Mouse (Mus musculus) lung, postnatal 0 days (tissue): Measurements from ENCODE around the gene Psme1. TPM values are rescaled to one million over a fixed set of nuclear protein-coding genes. Genes with fewer than 3 reads are reported as not detected.

Experiments used
- ATAC-seq: fragments of 200-750 bp; cut with Nextera tagmentation; 2 replicates; pipeline ENCODE4 v1.8.0; 2017; ENCODE audit warnings: moderate library complexity
- DNase-seq: peaks from one replicate; pipeline ENCODE4 v3.0.0-alpha.2; 2016; ENCODE audit warnings: low spot score
- H3K27ac ChIP-seq: fragments of 300-500 bp; sonication (generic); 2 replicates; pipeline ENCODE4 v1.5.1; 2014; ENCODE audit warnings: antibody characterized with exemption, mild to moderate bottlenecking, low read length, mixed read lengths
- H3K27me3 ChIP-seq: fragments of 300-500 bp; sonication (generic); replicated peaks from 2 replicates; pipeline ENCODE4 v1.6.1; 2014; ENCODE audit warnings: low read length, mixed read lengths; ENCODE audit not compliant: insufficient read depth
- H3K36me3 ChIP-seq: fragments of 300-500 bp; sonication (generic); 2 replicates; pipeline ENCODE4 v1.6.1; 2014; ENCODE audit warnings: low read length, mixed read lengths; ENCODE audit not compliant: insufficient read depth
- H3K4me1 ChIP-seq: fragments of 300-500 bp; sonication (generic); 2 replicates; pipeline ENCODE4 v1.6.1; 2014; ENCODE audit warnings: antibody characterized with exemption, low read depth, low read length, mixed read lengths; ENCODE audit not compliant: insufficient read depth
- H3K4me2 ChIP-seq: fragments of 300-500 bp; sonication (generic); replicated peaks from 2 replicates; pipeline ENCODE4 v1.6.1; 2014; ENCODE audit warnings: low read depth, mild to moderate bottlenecking, low read length, moderate library complexity, mixed read lengths
- H3K4me3 ChIP-seq: fragments of 300-500 bp; sonication (generic); 2 replicates; pipeline ENCODE4 v1.5.1; 2014; ENCODE audit warnings: low read depth, low read length
- H3K9ac ChIP-seq: fragments of 300-500 bp; sonication (generic); replicated peaks from 2 replicates; pipeline ENCODE4 v1.6.1; 2014; ENCODE audit warnings: low read depth, mild to moderate bottlenecking
- H3K9me3 ChIP-seq: fragments of 300-500 bp; sonication (generic); 2 replicates; pipeline ENCODE4 v1.6.1; 2016; ENCODE audit warnings: low read length, mixed read lengths
- CTCF ChIP-seq: IDR thresholded peaks from 2 replicates; pipeline ENCODE4 v1.5.1; 2016; ENCODE audit warnings: antibody characterized with exemption, mild to moderate bottlenecking
- EP300 ChIP-seq: IDR thresholded peaks from 2 replicates; pipeline ENCODE4 v1.6.1; 2016; ENCODE audit warnings: antibody characterized with exemption, mild to moderate bottlenecking, control low read depth
- WGBS: fragments of 180-500 bp; shearing (Covaris S2); extraction: QIAGEN DNeasy Blood & Tissue Kit; methylation state at CpG from one replicate; pipeline ENCODE4 v1.1.7; 2014; 5-methylcytosine and 5-hydroxymethylcytosine counted together
- polyA plus RNA-seq: library from polyadenylated mRNA; unstranded; fragments of >200 nt; fragmentation: Nextera tagmentation; extraction: Ambion mirVana; gene quantifications from 2 replicates; pipeline ENCODE4 v1.2.1, GENCODE M21; 2015

Gene Psme1
- polyA plus RNA-seq, 1 experiment from 2014 or later, result 219 TPM

GRCm38 (mm10) chr14:55590748-55591330 is 12.9 kb downstream of the Psme1 start, which contains the start of gene Psme2:
Psme2 (minus strand) TSS chr14:55591113.
- no peaks in the 10 kb centered on the region for H3K27me3 ChIP-seq
- H3K27ac ChIP-seq, result peak within 1 kb of the TSS; percentile 96
- peak within 1 kb of the TSS; percentile 88 for H3K9ac ChIP-seq
- peaks cover 17% of the 10 kb centered on the region for H3K36me3 ChIP-seq
- peak within 1 kb of the TSS; percentile 94 for H3K4me2 ChIP-seq
- TF ChIP-seq CTCF (no peak), EP300 (no peak)
- peak; percentile 100 for DNase-seq
- peak; percentile 94 for ATAC-seq
- H3K9me3 ChIP-seq, result no peaks in the 10 kb centered on the region
- H3K4me3 ChIP-seq, result peak within 1 kb of the TSS; percentile 91
- WGBS, result under 1% methylated on average over 22 of the region's 22 CpGs
- H3K4me1 ChIP-seq, result peaks cover 10% of the 10 kb centered on the region

DNA sequence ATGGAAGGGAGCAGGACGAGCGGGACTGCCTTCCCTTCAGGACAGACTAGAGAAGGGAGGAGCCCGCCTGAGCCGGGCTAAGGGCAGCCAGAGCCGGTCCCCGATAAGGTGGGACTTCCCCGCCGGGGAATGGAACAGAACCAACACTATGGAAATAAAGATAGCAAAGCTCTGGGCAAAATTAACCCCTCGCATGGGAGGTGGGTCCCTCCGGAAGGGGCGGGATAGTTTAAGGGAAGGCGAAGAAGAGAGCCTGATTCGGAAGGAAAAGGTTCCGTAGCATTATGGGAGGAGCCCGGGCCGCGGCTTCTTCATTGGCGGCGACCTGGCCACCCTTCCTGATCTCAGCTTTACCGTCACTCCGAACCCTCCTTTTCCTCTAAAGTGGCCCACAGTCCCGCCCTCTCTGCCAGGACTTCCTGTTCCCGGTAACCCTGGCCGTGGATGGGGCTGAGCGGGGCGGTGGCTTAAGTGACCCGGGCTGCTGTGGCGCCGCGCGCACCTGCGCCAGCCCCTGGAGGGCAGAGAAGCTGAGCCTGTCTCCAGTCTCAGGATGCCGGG is 13.5 kb downstream of the Psme1 start, which contains the start of gene Rnf31:
Gene Rnf31, plus strand, starts transcription at position 378 of the 561 bp plus-strand sequence.
- H3K4me1 ChIP-seq, result peaks cover 10% of the 10 kb centered on the region
- peak; percentile 100 for DNase-seq
- peak; percentile 91 for ATAC-seq
- peak within 1 kb of the TSS; percentile 88 for H3K9ac ChIP-seq
- TF ChIP-seq CTCF (no peak), EP300 (peak; percentile 80; the same call in 1 of the 2 replicates)
- peak within 1 kb of the TSS; percentile 96 for H3K27ac ChIP-seq
- WGBS, result 2% methylated on average over 28 of the region's 33 CpGs
- peaks cover 23% of the 10 kb centered on the region for H3K36me3 ChIP-seq
- no peaks in the 10 kb centered on the region for H3K9me3 ChIP-seq
- H3K4me3 ChIP-seq, result peak within 1 kb of the TSS; percentile 91
- H3K4me2 ChIP-seq, result peak within 1 kb of the TSS; percentile 94
- H3K27me3 ChIP-seq, result no peaks in the 10 kb centered on the region

- ATAC-seq, result no peak
- Histone ChIP-seq H3K9me3 (no peaks in the 10 kb centered on the region), H3K27ac (peak overlapping the region; percentile 96), H3K9ac (peak overlapping the region; percentile 88), H3K4me3 (peak overlapping the region; percentile 91), H3K4me1 (peaks cover 10% of the 10 kb centered on the region), H3K27me3 (no peaks in the 10 kb centered on the region), H3K36me3 (peaks cover 26% of the 10 kb centered on the region), H3K4me2 (peak overlapping the region; percentile 94)
- WGBS, result 4% methylated on average over 16 of the region's 16 CpGs
- no peak for DNase-seq
- TF ChIP-seq EP300 (no peak), CTCF (no peak)
Observed at GRCm38 (mm10) chr14:55592226-55592625, 14.3 kb downstream of the Psme1 start.

GRCm38 (mm10) chr14:55596036-55596690 is 18.2 kb downstream of the Psme1 start:
- no peak for TF ChIP-seq EP300
- no peak for TF ChIP-seq CTCF
- H3K4me2 ChIP-seq, result no peak overlapping the region
- peaks cover 7% of the 10 kb centered on the region for H3K4me1 ChIP-seq
- H3K9me3 ChIP-seq, result no peaks in the 10 kb centered on the region
- no peaks in the 10 kb centered on the region for H3K27me3 ChIP-seq
- H3K4me3 ChIP-seq, result no peak overlapping the region
- H3K9ac ChIP-seq, result no peak overlapping the region
- DNase-seq (no peak), ATAC-seq (no peak)
- peaks cover 49% of the 10 kb centered on the region for H3K36me3 ChIP-seq
- WGBS, result 74% methylated on average over 13 of the region's 13 CpGs
- no peak overlapping the region for H3K27ac ChIP-seq

GRCm38 (mm10) chr14:55598521-55599390 is 20.8 kb downstream of the Psme1 start:
- DNase-seq (no peak), ATAC-seq (no peak)
- TF ChIP-seq CTCF (no peak), EP300 (no peak)
- peaks cover 52% of the 10 kb centered on the region for H3K36me3 ChIP-seq
- no peak overlapping the region for H3K27ac ChIP-seq
- 95% methylated on average over 21 of the region's 21 CpGs for WGBS
- H3K27me3 ChIP-seq, result no peaks in the 10 kb centered on the region
- no peak overlapping the region for H3K4me3 ChIP-seq
- H3K4me2 ChIP-seq, result no peak overlapping the region
- H3K9ac ChIP-seq, result no peak overlapping the region
- H3K4me1 ChIP-seq, result no peaks in the 10 kb centered on the region; the same call in 1 of the 2 replicates
- no peaks in the 10 kb centered on the region for H3K9me3 ChIP-seq
